Mouse (Mus musculus): ENCODE results near the gene Ccdc63.
"Not testable (repeated sequence)": the region's sequence is repeated elsewhere in the genome, so short reads cannot be mapped to it uniquely, and the experiment has no call there.

Gene Ccdc63

GRCm38 (mm10) chr5:122140723-122141122 is at the start of gene Ccdc63:
Gene Ccdc63 (minus strand): TSS chr5:122140823.
- no peak for DNase-seq (ENCODE audit: low spot score)

- DNase-seq (ENCODE audit: low spot score), result no peak
These were observed 48.5 kb upstream of the Ccdc63 start for GRCm38 (mm10) chr5:122189115-122189514.

GRCm38 (mm10) chr5:122184858-122185257 is 44.2 kb upstream of the Ccdc63 start:
- not testable (repeated sequence) for DNase-seq (ENCODE audit: low spot score)

GRCm38 (mm10) chr5:122184283-122184806 is 43.7 kb upstream of the Ccdc63 start:
- DNase-seq (ENCODE audit: low spot score), result no peak

GRCm38 (mm10) chr5:122179665-122180064 is 39.0 kb upstream of the Ccdc63 start:
- DNase-seq (ENCODE audit: low spot score), result no peak

GRCm38 (mm10) chr5:122176398-122176797 is 35.8 kb upstream of the Ccdc63 start:
- peak; percentile 45 for DNase-seq (ENCODE audit: low spot score)

- DNase-seq (ENCODE audit: low spot score), result no peak
These were observed 35.3 kb upstream of the Ccdc63 start for GRCm38 (mm10) chr5:122175961-122176360.

GRCm38 (mm10) chr5:122175402-122175801 is 34.8 kb upstream of the Ccdc63 start:
- no peak for DNase-seq (ENCODE audit: low spot score)

- DNase-seq (ENCODE audit: low spot score), result no peak
These were observed 30.4 kb upstream of the Ccdc63 start for GRCm38 (mm10) chr5:122171058-122171457.

- DNase-seq (ENCODE audit: low spot score), result no peak
These were observed 27.9 kb upstream of the Ccdc63 start for GRCm38 (mm10) chr5:122168344-122169069.

GRCm38 (mm10) chr5:122166636-122167161 is 26.1 kb upstream of the Ccdc63 start:
- no peak for DNase-seq (ENCODE audit: low spot score)

- peak; percentile 36 for DNase-seq (ENCODE audit: low spot score)
These were observed 24.8 kb upstream of the Ccdc63 start for GRCm38 (mm10) chr5:122165233-122165915.

- no peak for DNase-seq (ENCODE audit: low spot score)
These were observed 23.4 kb upstream of the Ccdc63 start for GRCm38 (mm10) chr5:122164011-122164410.

GRCm38 (mm10) chr5:122163194-122163593 is 22.6 kb upstream of the Ccdc63 start:
- DNase-seq (ENCODE audit: low spot score), result no peak

GRCm38 (mm10) chr5:122158557-122159515 is 18.2 kb upstream of the Ccdc63 start:
- no peak for DNase-seq (ENCODE audit: low spot score)

- peak; percentile 90 for DNase-seq (ENCODE audit: low spot score)
These were observed 17.3 kb upstream of the Ccdc63 start, which contains the start of gene Ppp1cc for GRCm38 (mm10) chr5:122157827-122158381. Gene Ppp1cc (plus strand): TSS chr5:122158278.

GRCm38 (mm10) chr5:122156486-122156885 is 15.9 kb upstream of the Ccdc63 start:
- DNase-seq (ENCODE audit: low spot score), result no peak

GRCm38 (mm10) chr5:122155613-122156012 is 15.0 kb upstream of the Ccdc63 start:
- DNase-seq (ENCODE audit: low spot score), result no peak

GRCm38 (mm10) chr5:122154782-122155181 is 14.2 kb upstream of the Ccdc63 start:
- no peak for DNase-seq (ENCODE audit: low spot score)

GRCm38 (mm10) chr5:122154006-122154405 is 13.4 kb upstream of the Ccdc63 start:
- DNase-seq (ENCODE audit: low spot score), result no peak

- DNase-seq (ENCODE audit: low spot score), result not testable (repeated sequence)
These were observed 11.9 kb upstream of the Ccdc63 start for GRCm38 (mm10) chr5:122152508-122152907.

Data from ovary, postnatal 14 days (tissue).